Mouse (Mus musculus): ENCODE measurements around the gene Stard13. TPM values are rescaled to one million over a fixed set of nuclear protein-coding genes. Genes with fewer than 3 reads are reported as not detected.
A peak's percentile ranks its signal among the peaks of the same experiment; 100 is the strongest.

Gene Stard13
- total and polyA plus RNA-seq, 3 experiments, result not detected

GRCm38 (mm10) chr5:151247115-151247875, 13.7 kb upstream of the Stard13 start:
- DNase-seq (ENCODE audit: low read depth, low spot score), result peak; percentile 30
- no peak overlapping the region for H3K27ac ChIP-seq (ENCODE audit: control insufficient read depth, low read depth, low read length)
- H3K36me3 ChIP-seq (ENCODE audit: control insufficient read depth in 1 of 2, insufficient read depth in 2 of 2, low read length in 2 of 2), result peaks cover 0 to 3% of the 10 kb centered on the region in 2 experiments; a peak in 2 of 4 replicates
- peak overlapping the region in 1 of 2 experiments; percentile 40; a peak in 1 of 4 replicates for H3K4me3 ChIP-seq (ENCODE audit: control insufficient read depth in 1 of 2, insufficient read depth in 1 of 2, low read depth in 2 of 2, low read length in 2 of 2)
- H3K27me3 ChIP-seq (ENCODE audit: control insufficient read depth in 1 of 2, insufficient read depth in 2 of 2, low read length in 2 of 2), result no peaks in the 10 kb centered on the region
- peaks cover 2 to 10% of the 10 kb centered on the region in 2 experiments for H3K4me1 ChIP-seq (ENCODE audit: control insufficient read depth in 1 of 2, insufficient read depth in 2 of 2, low read length in 2 of 2)
- TF ChIP-seq TCF12 (IDR thresholded peaks at IDR 0.05; ENCODE audit: low read depth, low read length) (no peak), KAT2A (conservative IDR thresholded peaks at IDR 0.05; ENCODE audit: low read depth, low read length) (no peak), HCFC1 (IDR thresholded peaks at IDR 0.05; ENCODE audit: low read depth, low read length) (peak; percentile 28; the same call in 1 of the 2 replicates), MXI1 (IDR thresholded peaks at IDR 0.05; ENCODE audit: low read depth, low read length) (no peak; the same call in 1 of the 2 replicates), TBP (IDR thresholded peaks at IDR 0.05; ENCODE audit: low read depth, low read length) (peak; percentile 59; the same call in 1 of the 2 replicates), SIN3A (IDR thresholded peaks at IDR 0.05; ENCODE audit: low read length) (peak; percentile 61; the same call in 1 of the 2 replicates), EP300 (IDR thresholded peaks at IDR 0.05; ENCODE audit: low read depth in 1 of 2, low read length in 2 of 2) (0 out of 4 replicates have a peak, but pooled peaks of 1 of the 2 experiments have one; percentile 28), ETS1 (IDR thresholded peaks at IDR 0.05; ENCODE audit: low read depth, low read length) (peak; percentile 69), POLR2A (IDR thresholded peaks at IDR 0.05; ENCODE audit: control insufficient read depth in 1 of 2, insufficient read depth in 1 of 2, low read depth in 1 of 2, low read length in 2 of 2, poor library complexity in 1 of 2) (no peak), ELF1 (IDR thresholded peaks at IDR 0.05; ENCODE audit: low read depth, low read length) (peak; percentile 31; the same call in 1 of the 2 replicates)
- no peaks in the 10 kb centered on the region for H3K9me3 ChIP-seq (replicated peaks; ENCODE audit: insufficient read depth, low read length)
- H3K9ac ChIP-seq (ENCODE audit: control insufficient read depth, low read depth, low read length, poor library complexity, severe bottlenecking), result no peak overlapping the region
- H3K79me2 ChIP-seq (ENCODE audit: control insufficient read depth, insufficient read depth, low read length, poor library complexity), result no peaks in the 10 kb centered on the region

GRCm38 (mm10) chr5:151246287-151246686, 12.7 kb upstream of the Stard13 start:
- Histone ChIP-seq H3K27ac (ENCODE audit: control insufficient read depth, low read depth, low read length) (no peak overlapping the region), H3K4me1 (ENCODE audit: control insufficient read depth in 1 of 2, insufficient read depth in 2 of 2, low read length in 2 of 2) (peaks cover 2 to 10% of the 10 kb centered on the region in 2 experiments), H3K36me3 (ENCODE audit: control insufficient read depth in 1 of 2, insufficient read depth in 2 of 2, low read length in 2 of 2) (peaks cover 0 to 3% of the 10 kb centered on the region in 2 experiments; a peak in 2 of 4 replicates), H3K4me3 (ENCODE audit: control insufficient read depth in 1 of 2, insufficient read depth in 1 of 2, low read depth in 2 of 2, low read length in 2 of 2) (peak overlapping the region in 1 of 2 experiments; percentile 40; a peak in 1 of 4 replicates), H3K79me2 (ENCODE audit: control insufficient read depth, insufficient read depth, low read length, poor library complexity) (no peaks in the 10 kb centered on the region), H3K9ac (ENCODE audit: control insufficient read depth, low read depth, low read length, poor library complexity, severe bottlenecking) (no peak overlapping the region), H3K27me3 (ENCODE audit: control insufficient read depth in 1 of 2, insufficient read depth in 2 of 2, low read length in 2 of 2) (no peaks in the 10 kb centered on the region), H3K9me3 (replicated peaks; ENCODE audit: insufficient read depth, low read length) (no peaks in the 10 kb centered on the region)
- DNase-seq (ENCODE audit: low read depth, low spot score), result peak; percentile 44
- no peak for TF ChIP-seq RAD21 (IDR thresholded peaks at IDR 0.05; ENCODE audit: low read depth, low read length)
- peak; percentile 29; the same call in 1 of the 2 replicates for TF ChIP-seq MXI1 (IDR thresholded peaks at IDR 0.05; ENCODE audit: low read depth, low read length)

- no peak overlapping the region for H3K27ac ChIP-seq (ENCODE audit: control insufficient read depth, low read depth, low read length)
- H3K4me3 ChIP-seq (ENCODE audit: control insufficient read depth in 1 of 2, insufficient read depth in 1 of 2, low read depth in 2 of 2, low read length in 2 of 2), result no peak overlapping the region
- TF ChIP-seq JUND (IDR thresholded peaks at IDR 0.05; ENCODE audit: low read depth, low read length), result no peak
- TF ChIP-seq USF1 (IDR thresholded peaks at IDR 0.05; ENCODE audit: low read depth, low read length), result no peak
- no peak for TF ChIP-seq GATA1 (IDR thresholded peaks at IDR 0.05; ENCODE audit: low read depth, low read length)
- no peak for TF ChIP-seq HCFC1 (IDR thresholded peaks at IDR 0.05; ENCODE audit: low read depth, low read length)
- no peak for TF ChIP-seq RAD21 (IDR thresholded peaks at IDR 0.05; ENCODE audit: low read depth, low read length)
- no peak for TF ChIP-seq POLR2A (IDR thresholded peaks at IDR 0.05; ENCODE audit: control insufficient read depth in 1 of 2, insufficient read depth in 1 of 2, low read depth in 1 of 2, low read length in 2 of 2, poor library complexity in 1 of 2)
- no peak for TF ChIP-seq CHD1 (IDR thresholded peaks at IDR 0.05; ENCODE audit: low read depth, low read length)
- TF ChIP-seq MYB (IDR thresholded peaks at IDR 0.05; ENCODE audit: low read depth, low read length), result no peak
- TF ChIP-seq POLR2AphosphoS5 (IDR thresholded peaks at IDR 0.05; ENCODE audit: borderline replicate concordance, low read depth, low read length), result no peak
- TF ChIP-seq TAL1 (IDR thresholded peaks at IDR 0.05; ENCODE audit: low read length), result no peak
- TF ChIP-seq MAFK (IDR thresholded peaks at IDR 0.05; ENCODE audit: borderline replicate concordance, low read depth, low read length), result no peak
- DNase-seq (ENCODE audit: low read depth, low spot score), result no peak
- peaks cover 0 to 3% of the 10 kb centered on the region in 2 experiments; a peak in 2 of 4 replicates for H3K36me3 ChIP-seq (ENCODE audit: control insufficient read depth in 1 of 2, insufficient read depth in 2 of 2, low read length in 2 of 2)
- H3K4me1 ChIP-seq (ENCODE audit: control insufficient read depth in 1 of 2, insufficient read depth in 2 of 2, low read length in 2 of 2), result peaks cover 2 to 10% of the 10 kb centered on the region in 2 experiments
- no peaks in the 10 kb centered on the region for H3K27me3 ChIP-seq (ENCODE audit: control insufficient read depth in 1 of 2, insufficient read depth in 2 of 2, low read length in 2 of 2)
- no peaks in the 10 kb centered on the region for H3K9me3 ChIP-seq (replicated peaks; ENCODE audit: insufficient read depth, low read length)
- no peaks in the 10 kb centered on the region for H3K79me2 ChIP-seq (ENCODE audit: control insufficient read depth, insufficient read depth, low read length, poor library complexity)
- H3K9ac ChIP-seq (ENCODE audit: control insufficient read depth, low read depth, low read length, poor library complexity, severe bottlenecking), result no peak overlapping the region
Observed at GRCm38 (mm10) chr5:151245571-151245970, 11.9 kb upstream of the Stard13 start.

Measured in MEL (cell line).